Mouse (Mus musculus): Measurements from ENCODE around the gene Ugt1a6b. TPM values are rescaled to one million over a fixed set of nuclear protein-coding genes. Genes with fewer than 3 reads are reported as not detected.

Ugt1a6b gene
- polyA plus RNA-seq, 1 experiment, result 0.13 TPM

DNA sequence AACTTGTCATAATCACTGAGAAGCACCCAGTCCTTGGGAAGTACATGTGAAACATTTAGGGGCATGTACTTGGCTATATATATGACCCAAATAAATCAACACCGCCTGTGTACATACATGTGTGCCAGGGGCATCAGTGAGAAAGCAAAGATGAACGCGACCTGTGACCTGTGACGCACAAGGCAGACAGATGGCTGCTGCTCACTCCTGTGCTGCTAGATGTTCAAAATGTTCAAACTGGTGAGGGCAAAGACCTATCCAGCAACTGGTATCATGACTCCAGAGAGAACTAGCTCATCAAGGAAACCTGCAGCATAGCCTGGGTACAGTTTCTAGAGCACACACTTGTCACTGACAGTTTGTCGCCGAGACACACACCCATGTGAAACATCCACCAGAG is 164.4 kb downstream of the Ugt1a6b start:
- no peak for TF ChIP-seq POLR2A (IDR thresholded peaks at IDR 0.05; ENCODE audit: extremely low read depth, insufficient read depth, low read length)
- TF ChIP-seq CTCF (IDR thresholded peaks at IDR 0.05; ENCODE audit: extremely low read depth, insufficient read depth, low read length), result no peak
- Histone ChIP-seq H3K27ac (ENCODE audit: insufficient read depth, low read length) (no peak overlapping the region), H3K4me1 (ENCODE audit: control insufficient read depth, insufficient read depth, low read length) (no peaks in the 10 kb centered on the region), H3K4me3 (ENCODE audit: insufficient read depth, low read length) (no peak overlapping the region)

DNA sequence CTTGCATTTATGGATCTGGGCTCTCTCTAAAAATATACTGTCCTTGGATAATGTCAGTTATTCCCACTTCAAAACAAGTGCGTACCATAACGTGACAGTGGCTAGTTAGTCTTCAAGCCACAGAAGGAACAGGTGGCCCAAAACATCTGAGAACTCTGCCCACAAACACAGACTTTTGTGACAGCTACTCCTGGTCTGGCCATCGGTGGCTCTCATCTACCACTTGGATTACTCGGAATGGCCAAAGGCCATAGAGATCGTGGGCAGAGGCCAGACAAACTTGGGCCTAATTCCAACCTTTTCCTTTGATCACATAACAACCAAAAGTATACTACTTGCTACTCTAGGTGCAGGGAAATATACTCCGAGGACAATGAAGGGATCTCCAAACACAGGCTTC is 165.0 kb downstream of the Ugt1a6b start:
- TF ChIP-seq POLR2A (IDR thresholded peaks at IDR 0.05; ENCODE audit: extremely low read depth, insufficient read depth, low read length), result no peak
- Histone ChIP-seq H3K4me1 (ENCODE audit: control insufficient read depth, insufficient read depth, low read length) (no peaks in the 10 kb centered on the region), H3K4me3 (ENCODE audit: insufficient read depth, low read length) (no peak overlapping the region), H3K27ac (ENCODE audit: insufficient read depth, low read length) (no peak overlapping the region)

Other genes with a start within 250 kb of the Ugt1a6b start
- 53.3 and 61.4 TPM in 2 replicates for gene Dgkd, start 250.0 kb upstream of the Ugt1a6b start, polyA plus RNA-seq (2012; rRNA removed)
- gene Usp40, start 94.7 kb upstream of the Ugt1a6b start, polyA plus RNA-seq (2012; rRNA removed), result 17.7 TPM in 2 replicates
- gene Ugt1a10, start 47.9 kb upstream of the Ugt1a6b start, polyA plus RNA-seq (2012; rRNA removed), result not detected in 2 replicates
- gene Ugt1a9, start 32.5 kb upstream of the Ugt1a6b start, polyA plus RNA-seq (2012; rRNA removed), result not detected in 2 replicates
- gene Ugt1a8, start 15.4 kb upstream of the Ugt1a6b start, polyA plus RNA-seq (2012; rRNA removed), result not detected in 2 replicates
- gene Ugt1a7c, start 8.2 kb upstream of the Ugt1a6b start, polyA plus RNA-seq (2012; rRNA removed), result 1.3 and 1.4 TPM in 2 replicates
- 3.5 and 4.1 TPM in 2 replicates for gene Ugt1a6a, start 31.6 kb downstream of the Ugt1a6b start, polyA plus RNA-seq (2012; rRNA removed)
- not detected in 2 replicates for gene Ugt1a5, start 62.8 kb downstream of the Ugt1a6b start, polyA plus RNA-seq (2012; rRNA removed)
- gene Ugt1a2, start 97.3 kb downstream of the Ugt1a6b start, polyA plus RNA-seq (2012; rRNA removed), result not detected in 2 replicates
- 1.6 and 2.1 TPM in 2 replicates for gene Dnajb3, start 102.5 kb downstream of the Ugt1a6b start, polyA plus RNA-seq (2012; rRNA removed)
- 0.06 and 0.08 TPM in 2 replicates for gene Ugt1a1, start 108.7 kb downstream of the Ugt1a6b start, polyA plus RNA-seq (2012; rRNA removed)
- 0.02 TPM in 1 of 2 replicates, not detected in the other for gene Mroh2a, start 123.7 kb downstream of the Ugt1a6b start, polyA plus RNA-seq (2012; rRNA removed)
- gene Hjurp, start 174.4 kb downstream of the Ugt1a6b start, polyA plus RNA-seq (2012; rRNA removed), result 60.9 and 61.0 TPM in 2 replicates
- gene Trpm8, start 174.4 kb downstream of the Ugt1a6b start, polyA plus RNA-seq (2012; rRNA removed), result 0.02 and 0.04 TPM in 2 replicates

All from cortical plate, adult 2 months (tissue).